Mouse (Mus musculus) mouse trophoblast stem cell (cell line): ENCODE data around the gene Lclat1.

Experiments used
- in situ Hi-C, 2 experiments: fragments of 300-500 bp; cut with MseI, MboI; formaldehyde crosslinking; loops; 2 replicates in 1 of 2; 3 replicates in 1 of 2; pipeline ENCODE4 v1.15.1; 2025

The Lclat1 gene

DNA sequence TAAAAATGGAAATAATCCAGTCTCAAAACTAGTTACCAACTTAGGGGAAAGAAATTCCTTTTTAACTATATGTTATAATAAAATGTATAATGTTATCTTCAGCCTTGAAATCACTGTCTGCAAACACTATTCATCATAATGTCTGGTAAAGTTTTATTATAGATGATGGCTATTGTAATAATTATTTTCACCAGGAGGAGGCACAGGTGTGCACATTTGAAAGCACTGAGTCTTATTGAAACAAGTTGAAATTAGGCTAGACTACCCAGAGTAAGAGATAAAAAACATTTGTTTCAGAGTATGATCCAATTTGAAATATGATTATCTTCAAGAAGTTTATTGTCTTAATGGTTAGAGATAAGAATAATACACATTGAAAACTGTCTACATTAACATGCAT is 91.6 kb downstream of the Lclat1 start:
- in situ Hi-C loops: loop anchor here in 1 of 2 experiments (25.0 kb wide), 1 partner anchor 337 kb away; no protein-coding TSS in a partner anchor

DNA sequence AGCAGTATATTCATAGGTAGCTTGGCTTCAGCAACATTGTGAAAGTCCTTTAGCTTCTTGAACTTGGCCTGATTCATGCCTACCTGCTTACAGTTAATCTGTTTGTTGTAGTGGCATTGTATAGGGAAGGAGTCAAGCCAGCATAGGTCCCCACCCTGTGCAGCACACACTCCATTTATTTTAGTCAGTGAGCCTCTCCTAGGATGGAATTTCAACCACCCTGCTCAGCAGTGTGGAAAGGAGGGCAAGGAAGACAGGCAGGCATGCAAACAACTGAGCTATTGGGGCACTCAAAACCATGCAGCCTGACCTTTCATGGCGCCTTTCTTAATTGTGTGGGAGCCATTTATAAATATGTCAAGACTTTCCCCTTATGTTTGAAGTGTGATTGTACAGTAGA is 92.6 kb downstream of the Lclat1 start:
- in situ Hi-C loops: loop anchor here (5.0 to 10.0 kb wide), 2 partner anchors 94 to 97 kb away; no protein-coding TSS in a partner anchor

DNA sequence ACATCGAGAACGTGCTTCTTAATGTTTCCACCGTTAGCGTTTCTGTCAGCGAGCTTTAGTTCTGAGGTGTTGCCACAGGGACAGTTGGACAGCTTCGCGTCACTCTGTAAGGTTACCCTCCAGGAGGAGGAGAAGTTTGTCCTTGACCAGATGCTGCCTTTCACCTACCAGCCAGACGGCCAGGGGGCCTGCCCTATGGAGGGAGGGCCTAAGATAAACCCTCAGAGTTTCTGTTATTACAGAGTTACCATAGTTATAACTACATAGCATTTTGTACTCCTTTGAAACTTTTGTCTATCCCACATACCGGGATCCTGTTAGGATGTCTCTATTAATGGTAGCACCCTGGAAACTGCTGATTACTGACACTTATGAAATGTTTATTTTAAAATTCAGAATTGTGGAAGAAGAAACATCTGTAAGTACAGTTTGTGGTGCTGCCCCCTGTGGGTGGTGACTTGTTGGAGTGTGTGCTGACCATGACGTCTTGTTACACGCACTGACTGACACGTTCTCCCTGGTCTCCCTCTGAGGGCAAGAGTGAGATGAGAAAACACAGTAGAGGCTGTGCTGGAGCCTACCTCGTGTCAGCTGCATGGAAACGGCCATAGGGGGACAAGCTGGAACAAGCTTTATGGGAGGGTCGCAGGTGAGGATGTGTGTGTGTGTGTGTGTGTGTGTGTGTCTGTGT is 96.0 kb downstream of the Lclat1 start:
- in situ Hi-C loops: loop anchor here (5.0 to 10.0 kb wide), 2 partner anchors 91 to 94 kb away; no protein-coding TSS in a partner anchor

DNA sequence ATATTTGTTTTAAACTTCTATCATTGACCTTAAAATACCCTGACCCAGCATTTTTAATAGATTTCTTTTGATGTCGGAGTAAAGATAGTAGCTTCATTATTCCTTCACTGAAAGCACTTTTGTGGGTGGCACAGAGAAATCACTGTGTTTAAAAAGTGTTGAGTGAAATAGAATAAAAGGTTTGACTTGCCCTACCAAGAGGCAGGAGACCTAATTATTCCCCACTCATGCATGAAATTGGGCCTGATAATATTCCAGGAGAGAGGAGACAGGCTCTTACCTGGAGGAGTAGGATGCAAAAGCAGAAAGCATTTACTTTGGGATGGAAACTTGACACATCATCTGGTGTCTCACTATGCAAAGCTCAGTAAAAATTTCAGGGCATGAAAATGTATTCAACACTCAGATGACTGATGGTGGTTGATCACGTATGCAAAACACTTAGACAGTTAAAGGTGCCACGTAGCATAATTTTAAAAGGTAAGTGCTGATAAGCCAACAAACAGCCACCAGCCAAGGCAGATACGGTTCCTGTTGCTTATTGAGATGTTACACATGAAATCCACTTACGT is 103.3 kb downstream of the Lclat1 start:
- in situ Hi-C loops: no loop called here

DNA sequence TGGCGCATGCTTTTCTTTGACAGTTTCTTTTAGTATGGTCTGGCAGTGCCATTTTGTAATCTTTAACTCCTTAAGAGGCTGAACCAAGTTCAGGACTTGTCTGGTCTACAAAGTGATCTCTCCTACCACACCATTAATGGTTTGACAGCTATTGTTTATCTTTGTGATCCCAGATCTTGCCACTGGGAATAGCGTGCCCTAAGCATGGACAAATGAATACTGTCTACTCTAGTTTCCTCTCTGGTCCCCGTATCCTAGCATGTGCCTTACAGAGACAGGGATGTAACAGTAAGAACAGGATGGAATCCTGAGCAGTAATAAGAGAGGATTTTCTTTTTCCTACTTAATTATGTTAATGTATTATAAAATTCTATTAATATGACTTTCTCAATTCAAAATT is 105.0 kb downstream of the Lclat1 start:
- in situ Hi-C loops: no loop called here

DNA sequence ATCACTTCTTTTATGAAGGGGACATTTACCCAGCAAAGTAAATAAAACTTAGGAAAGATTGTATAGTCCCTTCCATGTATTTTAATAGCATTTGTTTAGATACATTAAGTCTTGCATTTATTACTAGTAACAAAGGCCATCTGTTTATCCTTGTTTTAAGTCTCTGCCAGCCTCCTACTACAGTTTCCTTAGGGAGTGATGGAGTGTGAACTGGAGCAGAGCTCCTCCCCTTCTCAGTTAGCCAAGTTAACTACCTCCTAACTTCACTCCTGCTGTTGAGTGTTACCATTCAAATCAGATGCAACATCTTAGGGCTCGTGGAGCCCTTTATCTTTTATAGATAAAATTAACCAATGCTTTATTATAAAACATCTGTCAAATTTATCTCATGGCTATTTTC is 105.4 kb downstream of the Lclat1 start:
- in situ Hi-C loops: no loop called here

DNA sequence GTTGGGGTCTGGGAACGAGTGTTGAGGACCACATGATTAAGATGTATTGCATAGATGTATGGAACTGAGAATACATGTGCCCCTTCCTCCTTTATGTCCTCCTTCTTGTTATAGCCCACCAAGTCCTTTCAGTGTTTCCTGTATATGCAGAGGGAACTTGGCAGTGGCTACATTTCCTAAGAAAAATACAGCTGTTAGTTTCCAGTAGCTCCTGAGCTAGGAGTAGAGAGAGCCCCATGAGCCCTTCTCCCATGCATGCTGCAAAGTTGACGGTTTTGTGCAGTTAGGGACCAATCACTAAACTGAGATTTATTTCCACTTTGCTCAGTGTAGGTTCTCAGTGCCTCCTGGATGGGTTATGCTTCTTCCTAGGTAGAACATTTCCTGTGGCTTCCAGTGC is 105.9 kb downstream of the Lclat1 start:
- in situ Hi-C loops: no loop called here

DNA sequence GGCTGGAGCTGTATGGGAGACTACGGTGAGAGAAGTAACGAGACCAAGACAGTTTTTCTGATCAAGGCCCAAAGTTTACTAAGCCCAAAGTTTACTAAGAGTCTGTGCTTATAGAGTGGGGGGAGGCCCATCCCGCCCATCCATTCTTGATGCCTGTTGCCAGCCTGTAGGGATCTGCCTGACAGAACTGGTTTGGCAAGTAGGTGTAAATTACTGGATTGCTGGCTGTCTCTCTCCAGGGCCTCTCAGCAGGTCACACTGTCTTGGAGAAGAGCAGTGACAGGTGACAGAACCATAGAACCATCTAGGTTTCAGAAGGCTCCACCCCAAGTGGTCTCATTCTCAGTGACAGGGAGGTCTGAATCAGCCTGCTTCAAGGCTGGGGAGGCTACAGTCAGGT is 109.5 kb downstream of the Lclat1 start:
- in situ Hi-C loops: no loop called here

DNA sequence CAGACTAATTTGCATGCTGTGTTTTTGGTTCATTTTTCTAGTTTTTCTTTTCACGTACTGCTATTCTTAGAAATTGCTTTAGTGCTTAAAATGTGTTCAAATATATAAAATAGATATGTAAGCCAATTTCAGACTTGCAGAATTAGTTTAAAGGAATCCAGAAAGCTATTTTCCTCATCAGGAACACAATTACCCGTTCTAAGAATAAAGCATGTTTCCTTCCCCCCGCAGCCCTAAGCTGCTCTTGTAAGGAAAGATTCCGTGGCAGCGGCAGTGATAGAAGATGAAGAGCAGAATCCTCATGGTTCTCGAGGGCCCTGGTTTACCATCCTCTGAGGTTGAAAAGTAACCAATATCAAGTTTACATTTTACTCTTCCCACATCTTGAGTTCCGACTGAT is 113.0 kb downstream of the Lclat1 start:
- in situ Hi-C loops: no loop called here

DNA sequence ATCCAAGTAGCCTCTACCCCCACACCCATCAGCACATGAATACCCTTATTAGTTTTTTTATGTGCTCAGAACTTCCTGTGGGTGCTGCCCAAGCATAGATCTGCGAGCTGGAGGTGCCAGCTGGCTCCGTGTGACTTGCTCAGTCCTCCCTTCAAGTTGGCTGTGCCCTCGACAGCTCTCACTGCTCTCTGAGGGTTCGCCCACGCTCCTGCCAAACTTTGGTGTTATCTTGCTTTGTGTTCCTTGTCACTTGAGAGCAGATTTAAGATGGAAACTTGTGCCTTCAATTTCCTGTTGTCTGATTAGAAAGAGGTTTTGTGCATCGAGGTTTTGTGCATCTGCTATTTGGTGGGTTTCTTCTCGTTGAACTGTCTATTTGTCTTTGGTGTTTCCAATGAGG is 114.3 kb downstream of the Lclat1 start:
- in situ Hi-C loops: no loop called here

DNA sequence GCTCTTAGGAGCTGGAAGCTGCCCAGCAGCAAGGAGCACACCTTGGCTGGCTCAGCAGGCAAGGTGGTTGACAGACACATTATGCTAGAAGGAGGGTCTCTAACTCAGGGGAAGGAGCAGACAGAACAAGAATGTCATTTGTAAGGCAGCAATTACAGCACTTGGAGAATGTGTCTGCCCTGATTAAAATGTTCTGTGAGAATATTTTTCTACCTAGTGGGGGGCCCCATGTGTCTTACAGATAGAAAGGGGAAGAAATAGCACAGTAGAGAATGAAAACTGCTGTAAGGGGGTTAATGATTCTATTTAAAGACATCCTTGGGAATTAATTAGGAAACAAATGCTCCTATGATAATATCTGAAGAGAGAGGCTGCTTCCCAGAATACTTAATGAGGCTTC is 117.7 kb downstream of the Lclat1 start:
- in situ Hi-C loops: no loop called here

DNA sequence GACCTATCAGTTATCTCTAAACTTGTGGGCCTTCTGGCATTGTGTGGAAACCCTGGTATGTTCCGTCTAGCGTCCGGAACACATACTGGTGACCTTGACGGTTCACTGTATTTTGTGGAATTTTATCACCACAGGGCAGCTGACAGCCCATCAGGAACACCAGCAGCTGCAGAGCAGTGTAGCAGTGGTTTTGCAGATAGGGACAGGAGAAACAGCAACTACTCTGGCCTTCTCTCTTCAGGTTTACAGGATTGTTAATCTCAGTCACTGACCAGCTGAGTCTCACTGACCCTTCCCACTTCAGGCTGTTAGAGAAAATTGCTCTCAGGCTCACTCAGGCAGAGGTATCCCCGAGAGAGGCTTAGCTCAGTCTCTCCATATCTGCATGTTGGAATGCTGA is 118.2 kb downstream of the Lclat1 start:
- in situ Hi-C loops: no loop called here

DNA sequence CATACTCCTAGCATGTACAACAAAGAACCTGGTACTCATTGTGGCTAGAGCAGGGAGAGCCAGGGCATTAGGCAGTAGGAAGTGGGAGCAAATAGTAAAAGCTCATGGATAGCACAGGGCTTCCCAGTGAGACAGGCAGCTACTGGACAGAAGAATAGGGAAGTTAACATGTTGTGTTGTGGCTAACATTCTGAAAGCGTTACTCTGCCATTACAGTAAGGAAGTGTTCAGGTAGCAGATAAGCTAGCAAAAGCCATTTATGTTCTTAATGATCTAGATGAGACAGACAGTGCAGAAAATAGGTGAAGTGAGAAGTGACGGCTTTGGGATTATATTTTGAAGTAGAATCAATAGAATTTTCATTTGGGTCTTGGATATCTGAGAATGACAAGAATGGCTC is 118.8 kb downstream of the Lclat1 start:
- in situ Hi-C loops: no loop called here

DNA sequence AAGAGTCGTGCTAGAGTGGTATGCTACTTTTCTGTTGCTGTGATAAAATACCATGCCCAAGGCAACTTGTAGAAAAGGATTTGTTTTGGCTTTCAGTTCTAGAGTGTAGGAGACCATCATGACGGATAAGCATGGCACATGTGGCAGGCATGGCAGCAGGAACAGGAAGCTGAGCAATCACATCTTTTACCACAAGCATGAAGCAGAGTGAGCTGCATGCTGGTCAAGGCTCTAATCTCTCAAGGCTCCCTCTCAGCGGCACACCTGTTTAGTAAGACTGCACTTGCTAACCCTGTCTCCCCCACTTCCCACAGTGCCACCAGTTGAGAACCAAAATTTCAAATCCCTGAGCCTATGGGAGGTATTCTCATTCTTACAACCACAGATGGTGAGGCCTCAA is 119.6 kb downstream of the Lclat1 start:
- in situ Hi-C loops: no loop called here

DNA sequence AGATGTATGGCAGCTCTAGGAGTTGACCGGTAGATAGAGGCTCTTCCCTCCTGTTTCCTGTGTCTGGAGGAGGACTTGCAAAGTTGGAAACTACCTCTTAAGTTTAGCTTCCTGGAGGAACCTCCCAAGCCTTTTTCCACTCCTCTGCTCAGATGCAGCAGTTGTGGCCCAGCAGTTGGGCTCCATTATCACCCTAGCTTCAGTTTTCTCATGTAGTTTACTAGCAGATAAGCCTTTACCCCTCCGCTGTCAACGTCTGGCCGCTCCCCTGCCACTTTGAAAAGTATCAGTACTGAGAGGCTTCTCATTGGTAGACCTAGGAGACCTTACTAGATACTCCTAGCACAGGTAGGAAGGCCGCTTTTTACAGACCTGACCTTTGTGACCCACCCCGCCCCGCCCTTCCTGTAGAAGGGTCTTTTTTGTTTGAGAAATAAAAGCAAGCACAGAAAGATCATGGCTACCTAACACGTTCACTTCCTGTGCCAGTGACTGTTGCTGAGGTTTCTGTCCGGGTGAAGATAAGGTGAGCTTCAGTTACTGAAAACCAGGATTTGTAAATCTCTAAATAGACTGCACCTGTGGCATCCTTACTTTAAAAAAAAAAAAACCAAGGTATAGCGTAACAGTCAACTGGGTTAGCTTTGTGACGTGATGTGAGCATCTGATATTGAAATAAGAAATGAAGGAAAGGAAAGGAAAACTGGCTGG is 121.8 kb downstream of the Lclat1 start:
- in situ Hi-C loops: no loop called here

DNA sequence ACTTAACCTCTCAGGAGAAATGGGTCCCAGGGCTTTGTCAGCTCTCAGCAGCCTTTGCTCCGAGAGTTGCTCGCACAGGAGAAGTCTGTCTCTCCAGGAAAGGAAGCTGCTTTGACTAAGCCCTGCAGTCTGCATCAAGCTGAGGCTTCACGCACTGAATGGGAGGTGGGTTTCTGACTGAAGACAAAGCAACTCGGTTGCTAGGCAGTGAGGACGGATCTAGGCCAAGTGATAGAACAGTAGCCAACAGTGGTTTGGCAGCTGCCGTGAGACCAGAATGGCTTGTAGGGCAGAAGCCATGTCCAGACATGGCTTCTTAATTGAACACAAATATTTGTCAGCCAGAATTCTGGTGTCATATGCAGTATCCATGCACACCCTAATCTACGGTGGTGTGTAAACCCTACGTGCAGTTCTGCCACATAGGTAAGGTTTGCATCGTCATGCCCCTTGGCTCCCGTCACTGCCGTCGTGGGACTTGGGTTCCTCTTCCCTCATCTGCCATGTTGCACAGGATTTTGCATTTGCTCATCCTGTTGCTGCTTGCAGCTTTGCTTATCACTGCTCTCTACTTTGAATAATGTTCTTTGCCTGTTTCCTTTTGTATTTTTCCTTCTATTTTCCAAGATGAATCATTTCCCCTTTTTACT is 122.7 kb downstream of the Lclat1 start:
- in situ Hi-C loops: no loop called here

DNA sequence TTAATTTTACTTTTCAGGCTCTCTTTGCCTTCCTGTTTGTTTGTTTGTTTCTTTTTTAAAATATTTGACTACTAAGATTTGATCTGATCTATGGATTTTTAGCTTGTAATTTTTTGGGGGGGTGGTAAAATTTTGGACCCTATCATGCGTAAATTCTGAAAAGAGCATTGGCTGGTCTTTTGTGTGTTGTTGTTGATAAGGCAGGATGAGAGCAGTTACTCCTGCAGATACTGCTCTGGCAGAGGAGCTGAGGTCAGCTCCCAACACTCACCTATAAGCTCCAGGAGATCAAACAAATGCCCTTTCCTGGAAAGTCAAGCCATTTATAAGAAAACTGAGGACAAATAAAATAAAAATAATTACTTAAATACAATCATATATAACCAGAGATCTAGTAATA is 123.6 kb downstream of the Lclat1 start:
- in situ Hi-C loops: no loop called here

DNA sequence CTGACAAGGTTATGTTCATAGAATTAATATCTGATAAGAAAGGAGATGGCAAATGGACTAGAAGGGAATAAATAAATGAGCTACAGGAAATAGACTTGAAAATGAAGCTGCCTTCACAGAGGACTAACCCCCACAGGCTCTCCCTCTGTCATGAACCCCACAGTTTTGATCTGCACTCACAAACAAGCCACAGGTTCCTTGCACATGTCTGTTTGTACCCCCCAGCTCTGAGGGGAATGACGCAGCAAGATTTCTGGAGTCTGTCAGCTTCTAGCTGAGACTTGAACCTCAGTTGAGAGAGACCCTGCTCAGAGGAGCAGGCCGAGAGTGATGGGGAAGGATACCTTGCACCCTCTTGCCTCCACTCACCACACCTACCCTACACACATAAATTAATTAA is 124.8 kb downstream of the Lclat1 start:
- in situ Hi-C loops: no loop called here

DNA sequence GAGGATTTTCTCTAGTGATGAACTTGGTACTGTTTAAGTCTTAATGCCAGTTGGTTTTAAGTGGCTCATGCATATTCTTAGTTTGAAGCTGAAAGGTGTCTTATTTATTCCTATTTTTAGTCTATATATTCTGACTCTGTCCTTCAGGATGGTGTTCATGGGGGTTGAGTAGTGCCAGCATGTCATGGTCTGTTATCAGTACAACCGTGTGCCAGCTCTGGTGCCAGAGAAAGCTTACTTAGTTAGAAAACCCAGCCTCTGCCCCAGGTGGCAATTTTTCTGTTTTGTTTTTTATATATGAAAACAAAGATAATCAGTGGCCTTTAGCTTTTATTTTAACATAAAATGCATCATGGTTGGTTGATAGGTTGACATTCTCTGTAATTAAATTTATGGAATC is 126.2 kb downstream of the Lclat1 start:
- in situ Hi-C loops: no loop called here

DNA sequence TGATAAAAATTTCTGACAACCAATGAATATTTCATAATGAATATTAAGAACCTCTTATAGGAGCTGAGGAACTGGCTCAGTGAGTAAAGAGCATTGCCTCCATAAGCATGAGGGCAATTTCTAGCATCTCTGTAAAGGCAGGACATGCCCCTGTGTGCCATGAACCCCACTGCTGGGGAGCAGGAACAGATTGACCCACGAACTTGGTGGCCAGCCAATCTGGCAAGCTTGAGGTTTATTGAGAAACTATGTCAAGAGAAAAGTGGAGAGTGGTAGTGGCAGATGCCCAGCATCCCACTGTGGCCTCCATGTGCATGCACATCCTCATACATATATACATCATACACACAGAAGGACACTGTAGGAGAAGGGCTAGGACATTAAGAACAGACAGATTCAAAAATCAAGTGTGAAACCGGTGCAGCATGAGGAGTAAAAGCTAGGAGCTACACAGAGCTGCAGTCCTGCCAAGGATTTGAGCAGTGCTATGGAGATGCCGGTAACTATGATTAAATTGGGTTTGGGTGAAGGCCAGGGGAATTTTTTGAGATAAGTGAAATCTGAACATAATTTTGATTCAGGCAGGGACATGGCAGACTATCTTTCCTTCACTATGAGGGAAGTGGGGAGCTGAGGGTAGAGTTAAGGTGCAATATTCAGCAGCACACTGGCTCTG is 129.5 kb downstream of the Lclat1 start:
- in situ Hi-C loops: no loop called here

DNA sequence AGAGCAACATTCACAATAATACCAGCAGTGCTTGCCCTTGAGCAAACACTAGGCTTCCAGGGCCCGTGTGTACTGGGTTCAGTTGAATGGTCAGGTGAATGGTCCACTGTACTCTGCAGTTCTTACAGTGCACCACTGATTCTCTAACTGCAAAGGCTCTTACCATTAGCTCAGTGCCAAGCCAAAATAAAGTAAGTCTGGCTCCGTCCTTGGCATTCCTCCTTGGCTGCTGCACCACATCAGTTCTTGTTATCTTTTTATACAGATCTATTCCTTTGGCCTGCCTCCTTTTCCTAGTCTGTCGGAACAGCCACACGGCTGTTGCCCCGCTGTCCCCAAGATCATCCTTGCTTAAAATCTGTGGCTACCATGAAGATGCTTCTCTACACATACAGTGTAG is 130.7 kb downstream of the Lclat1 start:
- in situ Hi-C loops: no loop called here
